Mouse (Mus musculus) embryo, embryonic 9.5 days (tissue): Measurements from ENCODE around the gene Ppp1r13l.

Source experiments
- DNase-seq: peaks from one replicate; pipeline ENCODE4 v3.0.0-alpha.2; 2017; ENCODE audit errors: extremely low spot score

The Ppp1r13l gene

DNA sequence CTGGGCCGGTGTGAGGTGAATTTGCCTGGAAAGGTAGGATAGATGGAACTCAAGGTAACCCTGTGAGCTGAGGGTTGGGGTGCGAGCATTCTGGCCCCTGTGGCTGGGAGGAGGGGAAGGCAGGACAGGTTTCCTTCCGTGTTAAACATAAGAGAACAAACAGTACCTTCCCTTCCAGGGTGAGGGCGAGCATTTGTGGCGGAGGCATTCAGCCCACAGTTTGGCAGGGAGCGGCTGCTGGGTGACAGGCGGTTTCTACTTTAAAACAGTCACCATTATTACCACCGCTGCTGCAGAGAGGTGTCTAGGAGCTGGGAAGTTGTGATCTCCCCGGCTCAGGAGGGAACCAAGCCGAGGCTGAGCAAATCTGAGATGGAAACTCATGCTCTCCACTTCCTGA is 22.4 kb upstream of the Ppp1r13l start:
- no peak for DNase-seq

DNA sequence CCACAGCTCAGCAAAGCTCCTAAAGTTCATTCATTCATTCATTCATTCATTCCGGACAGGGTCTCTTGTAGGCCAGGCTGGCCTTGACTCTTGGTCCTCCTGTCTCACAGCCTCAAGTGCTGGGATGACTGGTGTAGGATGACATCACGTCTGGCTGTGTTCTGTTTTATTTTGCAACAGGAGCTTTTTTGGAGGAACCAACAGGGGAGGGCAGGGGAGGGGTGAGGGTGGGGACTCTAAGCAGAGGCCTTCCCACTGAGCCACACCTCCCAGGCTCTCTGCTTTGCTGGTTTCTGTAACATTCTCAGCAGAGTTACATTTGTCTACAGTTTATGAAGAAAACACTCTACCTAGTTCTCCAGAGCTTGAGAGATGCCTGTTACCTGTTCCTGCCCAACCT is 21.5 kb upstream of the Ppp1r13l start:
- no peak for DNase-seq

DNA sequence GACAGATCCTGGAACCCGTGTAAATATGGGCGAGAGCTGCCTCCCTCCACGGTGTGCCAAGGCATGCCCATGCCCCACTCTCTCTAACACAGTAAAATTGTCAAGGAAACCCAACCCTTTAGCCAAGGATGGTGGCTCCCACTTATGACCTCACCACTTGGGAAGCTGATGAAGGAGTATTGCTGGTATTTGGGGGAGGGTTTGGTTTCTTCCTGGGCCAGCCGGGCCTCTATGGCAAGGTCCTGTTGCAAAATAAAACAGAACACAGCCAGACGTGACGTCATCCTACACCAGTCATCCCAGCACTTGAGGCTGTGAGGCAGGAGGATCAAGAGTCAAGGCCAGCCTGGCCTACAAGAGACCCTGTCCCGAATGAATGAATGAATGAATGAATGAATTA is 21.0 kb upstream of the Ppp1r13l start:
- no peak for DNase-seq

DNA sequence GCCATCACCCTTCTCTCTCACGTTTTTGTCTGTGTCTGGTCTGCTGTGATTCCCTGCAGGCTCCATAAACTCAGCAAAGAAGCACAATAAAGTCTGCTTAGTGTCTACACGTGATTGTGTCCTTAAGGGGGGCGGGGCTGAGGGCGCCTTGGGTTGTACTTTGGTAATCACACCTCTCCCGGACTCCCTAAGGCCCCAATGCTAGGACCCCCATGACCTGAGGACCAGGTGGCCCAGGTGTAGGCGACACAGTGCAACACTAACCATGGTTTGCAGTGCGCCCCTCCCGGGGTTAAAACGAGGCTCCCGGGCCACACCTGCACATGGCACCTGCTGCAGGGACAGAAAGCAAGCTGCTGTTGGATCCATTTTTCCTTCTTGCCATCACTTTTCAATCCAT is 18.3 kb upstream of the Ppp1r13l start:
- no peak for DNase-seq

DNA sequence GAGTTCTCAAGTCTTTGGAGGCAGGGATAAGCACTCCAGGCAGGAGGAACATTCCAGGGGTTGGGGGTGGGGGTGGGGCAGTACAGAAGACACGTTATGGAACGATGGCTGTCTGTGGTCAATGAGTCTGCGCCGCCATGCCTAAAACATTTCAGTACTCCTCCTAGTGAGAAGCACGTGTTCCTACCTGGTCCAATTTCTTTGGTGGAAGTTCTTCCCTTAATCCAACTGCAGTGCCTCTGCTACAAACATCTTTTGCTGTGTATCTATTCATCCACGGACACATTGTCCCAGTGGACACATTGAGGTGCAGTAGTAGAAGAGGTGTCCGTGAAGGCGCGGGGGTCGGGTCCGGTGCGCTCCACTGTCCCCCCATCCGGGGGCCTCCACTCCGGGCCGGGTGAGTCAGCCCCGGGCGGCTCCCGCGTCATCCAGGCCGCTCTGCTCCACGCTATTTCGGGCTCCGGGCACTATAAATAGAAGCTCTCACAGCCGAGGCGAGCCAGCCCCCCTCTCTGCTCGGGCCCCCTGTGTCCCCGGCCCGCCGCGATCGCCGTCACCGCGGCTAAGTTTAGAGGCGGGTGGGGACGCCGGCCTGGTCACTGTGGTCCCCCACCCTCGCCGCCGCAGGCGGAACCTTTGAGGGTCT is 17.7 kb upstream of the Ppp1r13l start:
- peak; percentile 54 for DNase-seq

DNA sequence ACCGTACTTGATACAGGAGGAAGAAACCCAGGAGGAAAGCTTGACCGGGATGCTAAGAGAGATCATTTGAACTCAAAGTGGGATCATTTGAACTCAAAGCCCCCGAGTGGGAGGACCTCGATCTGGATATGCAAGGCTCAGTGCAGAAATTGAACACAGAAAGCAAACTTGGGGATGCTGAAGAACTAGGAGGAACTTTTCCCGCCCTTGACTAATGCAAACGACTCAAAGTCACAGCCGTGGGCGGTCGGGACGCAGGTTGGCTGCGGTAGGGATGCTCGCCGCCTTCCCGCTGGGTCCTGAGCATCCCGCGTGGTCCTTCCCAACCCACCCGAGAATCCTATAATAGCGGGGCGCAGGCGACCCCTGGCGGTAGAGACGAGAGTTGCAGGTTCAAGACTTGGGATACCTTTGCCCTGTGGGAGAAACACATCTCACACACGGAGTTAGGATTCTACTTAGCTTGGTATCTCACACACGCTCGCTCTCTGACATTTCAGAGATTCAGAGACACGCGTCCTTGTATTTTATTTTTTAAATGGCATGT is 17.0 kb upstream of the Ppp1r13l start:
- DNase-seq = peak; percentile 88

DNA sequence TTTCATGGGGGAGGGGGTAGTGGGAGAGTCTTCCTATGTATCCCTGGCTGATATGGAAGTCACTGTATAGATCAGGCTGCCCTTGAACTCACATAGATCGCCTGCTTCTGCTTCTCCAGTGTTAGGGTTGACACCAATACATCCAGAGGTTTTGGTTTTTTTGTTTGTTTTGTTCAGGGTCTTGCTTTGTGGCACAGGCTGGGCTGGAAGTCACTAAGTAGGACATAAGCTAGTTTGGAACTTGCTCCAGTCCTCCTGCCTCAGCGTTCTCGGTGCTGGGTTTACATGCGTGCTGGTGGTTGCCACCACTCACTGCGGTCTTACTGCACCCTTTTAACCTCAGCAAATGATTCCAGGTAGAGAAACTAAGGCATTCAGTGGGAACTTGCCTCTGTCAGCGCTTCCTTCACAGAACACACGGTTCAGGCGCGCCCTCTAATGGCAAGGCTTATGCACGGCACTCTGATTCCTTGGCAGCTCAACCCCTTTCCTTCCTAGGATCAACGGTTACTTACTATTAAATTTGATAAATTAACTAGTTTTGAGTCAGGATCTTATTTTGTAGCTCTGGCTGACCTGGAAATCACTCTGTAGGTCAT is 16.2 kb upstream of the Ppp1r13l start:
- DNase-seq = peak; percentile 80

DNA sequence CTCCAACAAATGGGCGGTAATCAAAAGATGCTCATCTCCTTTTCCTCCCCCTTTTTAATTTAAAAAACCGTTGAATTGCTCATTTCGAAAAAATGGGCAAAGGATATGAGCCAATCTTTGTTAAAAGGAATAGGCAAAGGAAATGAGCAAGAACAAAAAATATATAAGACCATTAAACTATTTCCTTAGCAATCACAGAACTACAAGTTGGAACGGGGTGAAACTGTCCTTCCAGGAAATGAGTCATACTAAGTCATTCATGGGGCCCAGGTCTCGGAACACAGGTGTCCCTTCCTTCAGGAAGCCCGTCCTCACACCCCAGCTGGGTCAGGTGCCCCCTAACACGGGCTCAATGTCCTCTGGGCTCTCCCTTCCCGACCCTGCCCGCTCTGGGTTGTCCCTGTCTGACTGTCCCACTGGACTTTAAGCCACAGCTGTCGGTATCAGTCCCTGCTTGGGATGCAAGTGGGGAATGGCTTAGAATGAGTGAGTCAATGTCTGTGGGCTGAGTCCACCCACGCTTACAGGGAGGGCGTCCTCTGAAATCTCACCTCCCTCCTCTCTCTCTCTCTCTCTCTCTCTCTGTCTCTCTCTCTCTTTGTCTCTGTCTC is 15.2 kb upstream of the Ppp1r13l start, which contains the start of gene Ercc1:
TSS of gene Ercc1 (plus strand) at position 542 of the 611 bp plus-strand sequence.
- no peak for DNase-seq

DNA sequence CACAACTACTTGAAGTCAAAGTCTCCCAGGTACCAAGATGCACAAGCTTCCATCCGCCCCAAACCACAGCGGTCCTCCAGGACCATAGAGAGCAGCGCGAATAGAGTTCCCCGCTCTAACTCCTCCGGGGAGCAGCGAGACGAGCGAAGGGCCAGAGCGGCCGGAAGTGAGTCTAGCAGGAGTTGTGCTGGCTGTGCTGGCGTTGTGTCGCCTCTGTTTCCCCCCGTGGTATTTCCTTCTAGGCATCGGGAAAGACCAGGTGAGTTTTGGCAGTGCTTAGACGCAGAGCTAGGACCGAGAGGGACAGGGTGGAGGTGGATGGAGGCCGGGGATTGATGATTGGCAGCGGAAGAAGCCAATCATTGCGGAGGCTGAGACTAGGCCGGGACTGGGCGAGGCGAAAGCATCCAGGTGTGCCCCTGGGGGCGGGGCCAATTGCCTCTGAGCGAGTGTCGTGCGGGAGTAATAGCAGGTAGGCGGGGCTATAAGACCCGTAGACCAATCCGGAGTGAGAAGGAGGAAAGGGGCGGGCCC is 14.5 kb upstream of the Ppp1r13l start:
- DNase-seq = peak; percentile 98

DNA sequence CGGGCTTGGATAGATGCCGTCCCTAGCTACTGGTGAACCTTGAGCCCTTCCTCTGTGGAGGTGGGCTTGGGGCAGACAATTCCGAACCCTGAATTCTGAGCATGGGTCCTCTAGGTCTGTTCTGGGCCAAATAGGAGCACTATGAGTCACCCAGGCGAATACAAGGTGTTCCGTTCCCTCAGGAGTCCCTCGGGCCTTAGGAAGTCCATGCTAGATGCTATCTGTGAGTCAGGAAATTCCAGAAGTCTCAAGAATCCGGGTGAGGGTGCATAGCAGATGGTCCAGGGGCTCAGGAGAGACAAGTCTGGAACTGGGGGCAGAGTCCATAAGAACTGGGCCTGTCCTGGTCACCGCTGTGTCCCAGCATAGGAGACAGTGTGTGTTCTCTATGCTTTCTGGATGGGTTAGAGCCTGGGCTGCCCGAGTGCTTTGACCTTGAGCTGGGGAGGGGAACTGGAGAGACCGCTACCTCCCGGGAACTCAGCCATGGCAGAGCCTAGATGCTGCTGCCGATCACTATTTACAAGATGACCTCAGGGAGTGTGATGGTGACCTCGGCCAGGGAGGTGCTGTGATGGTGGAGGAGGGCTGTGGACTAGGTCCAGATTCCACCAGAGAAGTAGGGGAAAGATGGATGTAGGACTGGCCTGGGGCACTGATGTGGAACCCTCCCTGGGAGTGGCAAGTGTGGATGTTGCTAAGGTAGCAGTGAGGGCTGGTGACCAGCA is 10.2 kb upstream of the Ppp1r13l start:
- DNase-seq = no peak

DNA sequence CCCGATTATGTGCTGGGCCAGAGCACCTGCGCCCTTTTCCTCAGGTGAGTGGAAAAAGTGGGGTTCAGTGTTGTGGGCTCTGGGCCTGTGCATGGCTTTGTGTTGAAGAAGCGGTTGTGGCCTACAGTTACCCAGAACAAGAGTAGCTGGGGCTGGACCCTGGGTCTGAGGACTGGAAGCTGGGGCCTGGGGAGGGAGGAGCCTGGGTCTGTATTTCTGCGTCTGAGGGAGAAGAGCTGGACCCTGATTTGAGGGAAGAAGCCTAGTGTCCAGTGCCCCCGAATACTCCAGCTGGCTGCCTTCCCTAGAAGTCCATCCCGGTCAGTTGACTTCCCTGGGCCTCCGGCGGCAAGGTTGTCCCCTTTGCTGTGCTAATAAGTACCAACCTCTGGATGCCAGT is 9.3 kb upstream of the Ppp1r13l start:
- no peak for DNase-seq

DNA sequence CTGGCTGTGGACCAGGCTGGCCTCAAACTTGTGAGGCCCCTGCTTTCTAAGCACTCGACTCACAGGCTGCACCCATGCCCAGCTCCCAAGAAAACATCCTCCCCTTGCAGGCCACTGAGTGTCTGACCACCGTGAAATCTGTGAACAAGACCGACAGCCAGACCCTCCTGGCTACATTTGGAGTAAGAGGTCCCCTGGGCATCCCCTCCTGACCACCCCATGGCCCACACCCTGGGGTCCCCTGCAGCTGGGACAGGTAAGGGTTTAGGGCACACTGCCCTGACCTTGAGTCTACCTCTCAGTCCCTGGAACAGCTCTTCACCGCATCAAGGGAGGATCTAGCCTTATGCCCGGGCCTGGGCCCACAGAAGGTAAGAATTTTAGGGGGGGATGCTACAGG is 4.6 kb upstream of the Ppp1r13l start:
- no peak for DNase-seq

DNA sequence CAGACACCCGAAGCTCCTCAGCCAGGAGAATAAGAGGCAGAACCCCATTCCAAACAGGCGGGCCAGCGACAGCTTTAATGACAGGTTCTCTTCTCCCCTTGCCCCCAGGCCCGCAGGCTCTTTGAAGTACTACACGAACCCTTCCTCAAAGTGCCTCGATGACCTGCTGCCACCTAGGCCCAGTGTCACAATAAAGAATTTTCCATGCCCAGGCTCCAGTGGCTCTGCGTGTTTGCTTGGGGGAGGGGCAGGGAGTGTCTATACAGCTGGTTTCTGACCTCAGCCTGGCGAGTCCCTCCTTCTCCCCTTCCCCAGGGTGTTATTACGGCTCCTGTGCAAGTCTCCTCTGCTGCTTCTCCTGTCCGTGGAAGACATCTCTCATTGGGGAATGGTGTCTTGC is 3.2 kb upstream of the Ppp1r13l start:
- peak; percentile 17 for DNase-seq

DNA sequence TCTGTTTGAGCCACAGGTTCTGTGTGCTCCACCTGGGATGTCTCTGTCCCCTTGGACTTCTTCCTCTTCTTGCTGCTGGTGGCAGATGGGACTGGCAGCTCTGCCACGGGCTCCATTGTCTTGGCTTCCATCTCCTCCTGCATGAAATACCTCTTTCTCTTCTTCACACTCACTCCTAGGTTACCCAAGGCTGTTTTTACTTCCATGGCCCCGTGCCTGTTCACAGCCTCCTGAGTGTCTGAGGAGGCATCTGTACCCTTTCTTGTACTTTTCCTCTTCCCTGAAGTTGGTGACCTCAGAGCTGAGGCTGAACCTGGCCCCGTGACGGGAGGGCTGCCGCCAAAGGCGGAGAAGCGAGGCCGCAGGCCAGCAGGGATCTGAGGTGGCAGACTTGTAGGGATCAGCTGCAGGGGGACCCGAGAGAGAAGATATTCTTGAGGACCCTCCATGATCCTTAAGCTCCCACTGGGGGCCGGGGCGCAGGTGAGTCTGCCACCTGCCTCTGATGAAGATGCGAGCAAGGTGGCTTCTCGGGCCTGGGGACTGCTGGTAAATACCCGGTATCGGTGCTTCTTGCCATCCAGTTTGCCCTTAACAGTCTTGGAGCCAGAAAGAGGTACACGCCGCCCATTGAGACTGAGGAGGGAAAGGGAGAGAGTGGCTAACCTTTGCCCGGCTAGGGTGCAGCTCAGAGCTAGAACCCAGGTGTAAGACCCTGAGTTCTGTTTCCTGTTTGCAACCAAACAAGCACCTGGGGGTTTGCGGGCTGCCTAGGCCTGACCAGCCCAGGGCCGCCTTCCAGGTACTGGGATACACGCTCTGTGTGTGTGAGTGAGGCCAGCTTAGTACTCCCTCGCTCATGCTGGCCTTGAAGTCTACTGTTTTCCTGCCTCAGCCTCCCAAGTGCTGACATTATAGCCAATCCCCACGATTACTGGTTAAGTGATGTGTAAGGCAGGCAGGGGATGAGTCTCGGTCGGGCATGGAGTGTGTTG is 1.9 kb upstream of the Ppp1r13l start:
- no peak for DNase-seq

DNA sequence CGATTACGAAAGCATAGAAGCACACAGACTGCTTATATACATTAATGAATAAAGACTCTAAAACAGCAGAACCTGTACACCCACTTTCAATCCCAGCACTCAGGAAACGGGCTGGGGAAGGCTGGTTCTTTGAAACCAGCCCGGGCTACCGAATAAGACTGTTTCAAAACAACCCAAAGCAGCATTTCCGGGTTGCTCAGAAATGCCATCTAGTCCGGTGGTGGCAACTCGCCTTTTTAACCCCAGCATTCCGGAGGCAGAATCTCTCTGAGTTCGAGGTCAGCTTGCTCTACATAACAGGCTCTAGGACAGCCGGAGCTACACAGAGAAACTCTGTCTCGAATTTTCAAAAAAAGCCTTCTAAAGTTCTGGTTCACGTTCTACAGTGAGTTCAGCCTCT is 915 bp upstream of the Ppp1r13l start:
- DNase-seq = peak; percentile 19

DNA sequence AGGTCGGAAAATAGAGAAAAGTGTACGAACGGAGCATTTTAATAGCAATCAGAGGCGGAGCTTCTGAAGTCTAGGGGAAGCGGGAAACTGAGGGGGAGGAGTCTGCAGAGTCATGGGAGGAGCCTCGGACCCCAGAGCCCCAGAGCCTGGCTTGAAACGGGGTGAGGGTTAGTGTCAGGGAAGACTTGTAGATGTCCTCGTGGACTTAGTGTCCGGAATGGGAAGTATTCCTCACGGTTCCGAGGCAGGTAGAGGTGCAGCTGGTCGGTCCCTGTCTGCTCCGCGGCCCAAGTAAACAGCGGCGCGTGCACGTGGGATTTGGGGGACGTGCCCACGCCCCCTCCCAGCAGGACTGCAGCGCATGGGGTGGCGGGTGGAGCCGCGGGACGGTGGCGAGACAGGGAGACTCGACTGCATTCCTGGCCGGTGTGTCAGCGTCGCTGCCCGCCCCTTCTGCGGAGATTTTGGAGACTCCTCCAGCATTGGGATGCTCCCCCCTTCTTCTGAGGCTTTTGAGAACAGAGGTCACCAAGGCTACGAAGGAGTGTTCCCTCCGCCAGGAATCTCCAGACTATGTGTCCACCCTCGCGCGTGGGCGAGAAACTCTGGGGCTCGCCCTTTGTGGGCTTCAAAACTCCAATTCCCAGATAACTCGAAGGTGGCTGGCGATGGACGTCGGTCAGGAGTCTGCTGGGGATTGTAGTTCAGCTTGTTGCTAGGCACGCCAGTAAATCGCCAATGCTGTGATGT is 518 bp downstream of the Ppp1r13l start:
- DNase-seq = peak; percentile 91

DNA sequence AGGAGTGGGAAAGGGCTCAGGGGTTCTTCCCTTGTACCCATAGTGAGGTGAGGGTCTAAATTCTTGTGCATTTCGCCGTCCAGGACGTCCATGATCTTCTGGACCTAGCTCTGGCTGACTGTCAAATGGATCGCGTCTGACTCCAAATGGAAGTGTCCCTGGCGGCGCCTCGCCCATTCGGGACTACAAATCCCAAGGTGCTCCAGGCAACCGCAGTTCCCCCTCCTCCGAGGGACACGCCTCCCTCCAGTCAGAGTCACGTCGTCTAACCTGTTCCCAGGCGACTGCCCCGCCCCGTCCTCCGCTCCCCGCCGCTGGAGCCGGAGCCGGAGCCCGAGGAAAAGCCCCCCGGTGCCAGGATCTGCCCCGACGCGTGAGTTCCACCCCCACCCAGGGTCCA is 1.4 kb downstream of the Ppp1r13l start:
- peak; percentile 87 for DNase-seq

DNA sequence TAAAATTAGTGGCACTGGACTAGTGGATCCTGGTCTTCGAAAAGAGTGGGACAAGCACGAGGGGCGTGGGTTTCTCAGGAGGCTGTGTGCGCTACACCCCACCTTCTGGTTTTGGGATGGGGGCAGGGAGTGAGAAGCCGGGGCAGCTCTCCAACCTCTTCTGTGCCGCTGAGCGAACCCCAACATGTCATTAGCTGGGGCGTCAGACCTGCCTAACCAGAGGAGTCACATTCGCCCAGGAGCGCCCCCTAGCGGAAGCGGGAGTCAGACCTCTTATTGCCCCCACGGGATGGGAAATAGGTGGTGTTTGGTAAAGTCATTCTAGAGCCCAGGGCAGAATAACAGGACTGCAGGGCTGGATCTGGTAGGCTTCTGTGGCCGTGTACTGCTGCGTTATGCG is 2.2 kb downstream of the Ppp1r13l start:
- peak; percentile 74 for DNase-seq

DNA sequence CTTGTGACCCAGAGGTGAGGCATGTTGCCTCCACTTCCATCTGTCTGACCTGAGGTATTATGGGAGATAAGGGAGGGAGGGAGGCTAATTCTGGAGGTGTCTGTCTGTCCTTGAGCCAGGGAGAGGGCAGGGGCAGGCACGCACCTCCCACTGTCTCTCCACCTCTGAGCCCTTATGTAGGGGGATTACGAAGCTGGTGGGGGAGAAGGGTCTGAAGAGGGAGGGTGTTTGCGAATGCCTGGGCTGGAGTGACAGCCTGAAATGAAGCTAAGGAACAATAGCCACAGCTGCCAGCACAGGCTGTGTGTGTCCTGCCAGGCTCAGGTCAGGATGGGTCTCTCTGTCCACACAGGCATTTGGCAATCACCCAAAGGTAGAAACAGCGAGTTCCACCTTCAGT is 2.7 kb downstream of the Ppp1r13l start:
- DNase-seq = no peak

DNA sequence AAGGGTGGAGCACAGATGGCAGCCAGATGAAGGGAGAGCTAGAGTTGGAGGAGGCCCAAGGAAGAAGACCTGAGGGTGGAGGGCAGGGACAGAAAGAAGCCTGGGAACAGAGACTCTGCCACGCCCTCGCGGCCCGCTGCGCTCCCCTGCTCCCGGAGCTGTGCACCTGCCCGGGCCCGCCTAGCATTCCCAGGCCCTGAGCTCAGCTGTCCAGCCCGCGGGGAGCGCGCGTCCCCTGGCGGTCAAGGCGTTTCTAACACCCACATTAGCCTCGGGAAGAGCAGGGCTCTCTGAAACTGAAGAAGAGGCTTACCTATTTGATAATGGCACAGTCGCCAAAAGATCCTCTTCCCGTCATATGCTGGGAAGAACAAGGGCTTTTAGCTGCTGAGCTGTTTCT is 4.3 kb downstream of the Ppp1r13l start:
- DNase-seq = peak; percentile 75
